Mouse (Mus musculus) embryonic fibroblast, embryonic 13.5 days (primary cell): ENCODE data around the gene Aph1a. TPM values are rescaled to one million over a fixed set of nuclear protein-coding genes. Genes with fewer than 3 reads are reported as not detected.

Experiments
- H3K27ac ChIP-seq: 2 replicates; pipeline ENCODE4 v1.5.1; 2012; ENCODE audit warnings: low read length, control low read depth, inconsistent platforms; ENCODE audit not compliant: insufficient read depth
- H3K4me1 ChIP-seq: 2 replicates; pipeline ENCODE4 v1.6.1; 2011; ENCODE audit warnings: low read length; ENCODE audit not compliant: control insufficient read depth, insufficient read depth
- H3K4me3 ChIP-seq: 2 replicates; pipeline ENCODE4 v1.5.1; 2011; ENCODE audit warnings: mild to moderate bottlenecking, control low read depth, low read length; ENCODE audit not compliant: insufficient read depth
- CTCF ChIP-seq: IDR thresholded peaks from 2 replicates; pipeline ENCODE4 v1.5.1; 2011; ENCODE audit warnings: mild to moderate bottlenecking, control low read depth, low read length, moderate library complexity, borderline replicate concordance; ENCODE audit not compliant: insufficient read depth
- POLR2A ChIP-seq: IDR thresholded peaks from 2 replicates; pipeline ENCODE4 v1.6.1; 2011; ENCODE audit warnings: low read depth, mild to moderate bottlenecking, control low read depth, low read length, moderate library complexity
- polyA plus RNA-seq: library from polyadenylated mRNA; stranded (reverse); fragments of >200 nt; gene quantifications from 2 replicates; pipeline ENCODE4 v1.2.4, GENCODE M21; 2011; ENCODE audit warnings: low read depth; ENCODE audit not compliant: missing spikeins, insufficient read length

Aph1a gene
- polyA plus RNA-seq, 1 experiment: 63.3 TPM

DNA sequence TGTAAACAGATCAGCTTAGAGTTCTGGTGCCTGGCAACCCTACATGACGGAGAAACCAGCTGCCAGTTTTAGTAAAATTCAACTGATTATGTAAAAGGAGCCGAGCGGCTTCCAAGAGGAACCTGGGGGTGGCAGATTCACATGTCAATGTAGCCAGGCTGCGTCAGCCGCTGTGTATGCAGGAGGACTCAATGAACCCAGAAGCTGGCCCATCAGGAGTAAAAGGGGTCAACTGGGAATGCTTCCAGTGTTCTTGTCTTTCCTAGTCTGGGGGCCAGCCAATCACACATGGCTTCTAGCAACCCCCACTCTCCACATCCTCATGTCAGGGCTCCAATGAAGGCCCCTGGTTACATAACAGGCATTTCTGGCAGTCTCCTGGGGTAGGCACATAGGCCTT is 28.7 kb upstream of the Aph1a start:
- TF ChIP-seq POLR2A (no peak), CTCF (no peak)
- Histone ChIP-seq H3K27ac (no peak overlapping the region), H3K4me3 (no peak overlapping the region), H3K4me1 (no peaks in the 10 kb centered on the region)

DNA sequence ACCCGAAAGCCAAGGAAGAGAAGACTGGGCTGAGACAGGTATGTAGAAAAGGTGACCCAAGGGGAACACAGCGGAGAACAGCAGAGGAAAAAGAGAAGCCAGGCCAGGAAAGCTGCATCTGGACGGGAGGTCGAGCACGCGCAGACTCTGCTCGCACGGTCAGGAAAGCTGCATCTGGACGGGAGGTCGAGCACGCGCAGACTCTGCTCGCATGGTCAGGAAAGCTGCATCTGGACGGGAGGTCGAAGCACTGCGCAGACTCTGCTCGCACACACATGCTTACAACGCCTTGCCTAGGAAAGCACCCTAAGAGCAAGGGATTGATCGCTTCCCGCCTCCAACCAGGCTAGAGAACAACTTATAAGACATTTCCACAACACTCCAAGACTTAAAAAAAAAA is 28.2 kb upstream of the Aph1a start:
- Histone ChIP-seq H3K4me1 (no peaks in the 10 kb centered on the region), H3K27ac (no peak overlapping the region), H3K4me3 (no peak overlapping the region)
- no peak for TF ChIP-seq CTCF
- no peak for TF ChIP-seq POLR2A

DNA sequence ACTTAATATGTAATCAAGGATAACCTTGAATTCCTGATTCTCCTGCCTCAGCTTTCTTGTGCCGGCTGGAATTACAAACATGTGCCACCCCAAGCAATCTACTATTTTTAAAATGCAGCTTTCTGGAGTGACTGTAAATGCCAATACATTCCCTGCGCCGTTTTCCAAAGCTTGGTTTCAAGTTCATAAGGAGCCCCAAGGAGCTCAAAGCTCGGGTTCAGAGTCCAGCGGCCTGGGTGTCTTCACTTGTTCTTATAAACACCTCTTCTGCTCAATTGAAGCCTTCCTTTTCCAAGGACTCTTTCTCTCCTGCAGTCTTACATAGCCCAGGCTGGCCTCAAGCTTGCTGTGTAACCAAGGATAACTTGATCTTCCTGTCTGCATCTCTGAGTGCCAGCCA is 27.7 kb upstream of the Aph1a start:
- Histone ChIP-seq H3K4me3 (no peak overlapping the region), H3K4me1 (no peaks in the 10 kb centered on the region), H3K27ac (no peak overlapping the region)
- TF ChIP-seq POLR2A (no peak), CTCF (no peak)

DNA sequence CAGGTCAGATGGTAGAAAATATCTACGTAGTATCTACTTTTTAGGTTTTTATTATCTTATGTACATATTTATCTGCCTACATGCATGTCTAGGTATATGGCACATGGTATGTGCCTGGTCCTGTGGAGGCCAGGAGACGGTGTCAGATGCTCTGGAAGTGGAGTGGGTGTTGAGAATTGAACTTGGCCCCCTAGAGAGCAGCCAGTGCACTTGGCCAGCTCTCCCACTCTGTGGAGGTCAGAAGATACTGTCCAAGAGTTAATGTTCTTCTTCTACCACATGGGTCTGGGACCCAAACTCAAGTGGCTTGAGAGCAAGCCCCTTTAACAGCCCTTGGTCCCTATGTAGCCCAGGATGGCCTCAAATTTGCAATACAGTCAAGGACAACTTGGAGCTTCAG is 26.4 kb upstream of the Aph1a start:
- TF ChIP-seq CTCF (no peak), POLR2A (no peak)

DNA sequence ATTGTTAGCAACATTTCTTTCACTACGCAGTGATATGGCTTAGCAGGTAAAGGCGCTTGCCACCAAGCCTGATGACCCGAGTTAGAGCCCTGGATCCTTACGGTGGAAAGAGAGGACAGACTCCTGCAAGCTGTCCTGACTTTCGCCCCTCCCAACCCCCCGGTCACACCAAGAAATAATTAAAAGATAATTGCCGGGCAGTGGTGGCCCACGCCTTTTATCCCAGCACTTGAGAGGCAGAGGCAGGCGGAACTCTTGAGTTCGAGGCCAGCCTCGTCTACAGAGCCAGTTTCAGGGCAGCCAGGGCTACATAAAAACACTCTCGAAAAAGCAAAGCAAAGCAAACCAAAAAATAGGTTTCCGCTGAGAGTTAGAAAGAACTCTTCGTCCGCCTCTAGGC is 22.8 kb upstream of the Aph1a start:
- peak overlapping the region; percentile 23 for H3K27ac ChIP-seq
- peak overlapping the region; percentile 84 for H3K4me3 ChIP-seq
- TF ChIP-seq POLR2A (no peak), CTCF (no peak)
- no peaks in the 10 kb centered on the region for H3K4me1 ChIP-seq

More for the DNA sequence above, 26.4 kb upstream of the Aph1a start:
- Histone ChIP-seq H3K4me3 (no peak overlapping the region), H3K4me1 (no peaks in the 10 kb centered on the region), H3K27ac (no peak overlapping the region)

DNA sequence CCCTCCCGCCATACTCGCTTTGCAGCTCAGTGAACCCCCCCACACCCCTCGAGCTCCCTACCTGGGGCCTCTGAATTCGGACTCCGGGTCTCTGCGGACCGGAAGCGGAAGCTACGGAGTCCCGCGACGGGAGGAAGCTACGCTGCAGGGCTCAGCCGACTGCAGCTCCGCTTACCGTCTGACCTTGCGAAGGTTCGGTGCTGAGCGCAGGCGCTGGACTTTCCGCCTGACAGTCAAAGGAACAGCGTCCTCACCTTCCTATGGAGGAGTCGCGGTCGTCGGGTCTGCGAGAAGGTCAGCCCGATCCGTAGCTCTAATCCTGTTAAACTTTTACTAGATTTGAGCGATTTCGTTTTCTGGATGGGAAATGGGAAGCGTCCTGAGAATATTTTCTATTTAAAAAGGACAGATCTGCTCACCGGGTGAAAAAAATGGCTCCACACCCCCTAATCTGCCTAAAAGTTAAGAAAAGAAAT is 22.3 kb upstream of the Aph1a start, which contains the start of gene Mrps21:
Gene Mrps21, minus strand, starts transcription at position 128 of the 476 bp plus-strand sequence.
- Histone ChIP-seq H3K27ac (peak within 1 kb of the TSS; percentile 65), H3K4me1 (no peaks in the 10 kb centered on the region), H3K4me3 (peak within 1 kb of the TSS; percentile 84)
- no peak for TF ChIP-seq CTCF
- peak; percentile 96 for TF ChIP-seq POLR2A

DNA sequence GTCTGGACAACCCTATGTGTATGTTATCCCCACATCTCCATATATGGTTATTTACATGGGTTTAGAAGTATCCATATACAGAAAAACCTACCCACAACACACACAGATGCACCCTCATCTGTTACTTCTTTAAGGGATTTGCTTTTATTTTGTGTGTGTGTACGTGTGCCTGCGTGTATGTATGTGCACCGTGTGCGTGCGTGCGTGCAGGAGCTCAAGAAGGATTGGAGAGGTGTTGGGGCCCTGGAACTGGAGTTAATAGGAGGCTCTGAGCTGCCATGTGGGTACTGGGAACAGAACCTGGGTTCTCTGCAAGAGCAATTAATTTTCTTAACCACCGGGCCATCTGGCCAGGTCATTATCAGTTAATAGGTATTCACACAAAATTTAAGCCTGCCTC is 21.7 kb upstream of the Aph1a start:
- Histone ChIP-seq H3K27ac (no peak overlapping the region), H3K4me1 (no peaks in the 10 kb centered on the region)
- no peak for TF ChIP-seq CTCF
- TF ChIP-seq POLR2A: no peak

DNA sequence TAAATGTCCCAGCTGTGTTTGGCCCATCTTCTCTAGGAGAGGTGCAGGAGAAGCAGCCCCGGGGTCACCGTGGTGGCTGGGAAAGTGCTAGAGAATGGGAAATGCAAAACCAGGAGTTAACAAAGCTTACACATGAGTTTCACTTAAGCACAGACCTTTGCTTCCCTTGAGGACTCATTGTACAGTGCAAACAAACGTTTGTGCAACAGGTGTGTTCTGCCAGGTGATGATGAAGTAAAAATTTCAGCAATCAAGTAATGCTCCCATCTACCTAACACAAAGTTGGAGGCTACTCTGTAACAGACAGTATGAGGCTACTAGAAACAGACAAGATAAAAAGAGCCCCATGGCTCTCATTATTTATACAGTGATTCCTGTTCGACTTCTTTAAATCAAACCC is 14.7 kb upstream of the Aph1a start:
- no peak overlapping the region for H3K27ac ChIP-seq
- no peaks in the 10 kb centered on the region for H3K4me1 ChIP-seq
- no peak for TF ChIP-seq CTCF
- no peak for TF ChIP-seq POLR2A
- H3K4me3 ChIP-seq: no peak overlapping the region

More for the DNA sequence above, 21.7 kb upstream of the Aph1a start:
- H3K4me3 ChIP-seq: peak overlapping the region; percentile 66

DNA sequence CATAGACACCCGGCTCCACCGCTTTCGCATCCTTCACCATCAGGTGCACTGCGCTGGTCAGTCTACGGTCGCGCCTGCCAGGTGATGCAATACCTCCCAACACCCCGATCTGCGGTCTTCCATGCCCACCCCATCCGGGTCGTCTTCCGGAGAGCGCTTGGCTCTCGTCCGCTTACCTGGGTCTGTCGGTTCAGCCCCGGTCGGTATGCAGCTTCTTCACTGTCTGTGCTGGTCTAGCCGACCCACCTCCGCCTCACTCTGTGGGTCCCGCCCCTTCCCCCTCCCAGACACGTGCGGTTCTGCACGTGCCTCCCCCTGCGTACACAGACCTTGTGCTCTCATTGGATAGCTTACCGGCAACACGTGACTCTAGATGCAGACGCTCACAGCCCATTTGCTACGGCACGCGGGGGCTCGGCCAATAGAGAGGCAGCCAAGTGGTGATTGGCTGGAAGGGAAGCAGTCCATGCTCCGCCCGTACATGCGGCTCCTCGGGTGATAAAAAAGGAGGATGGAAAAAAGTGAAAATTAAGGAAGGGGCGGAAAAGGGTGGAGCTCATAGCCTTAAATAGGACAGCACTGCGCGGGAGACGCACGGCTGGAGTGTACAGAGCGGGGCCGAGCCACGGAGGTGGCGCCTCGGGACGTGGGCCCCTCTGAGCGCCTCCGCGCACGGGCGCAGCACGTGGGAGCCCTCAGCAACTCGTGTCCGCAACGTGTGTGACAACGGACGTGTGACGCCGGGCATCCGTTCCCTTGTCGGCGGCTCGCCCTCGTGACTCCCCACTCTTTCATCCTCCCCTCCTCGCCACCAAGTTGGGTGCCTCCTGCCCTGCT is 11.6 kb upstream of the Aph1a start, which contains the start of gene Ciart:
Gene Ciart, minus strand, starts transcription at position 273 of the 837 bp plus-strand sequence.
- TF ChIP-seq CTCF: no peak
- TF ChIP-seq POLR2A: peak; percentile 73
- H3K27ac ChIP-seq: no peak within 1 kb of the TSS

DNA sequence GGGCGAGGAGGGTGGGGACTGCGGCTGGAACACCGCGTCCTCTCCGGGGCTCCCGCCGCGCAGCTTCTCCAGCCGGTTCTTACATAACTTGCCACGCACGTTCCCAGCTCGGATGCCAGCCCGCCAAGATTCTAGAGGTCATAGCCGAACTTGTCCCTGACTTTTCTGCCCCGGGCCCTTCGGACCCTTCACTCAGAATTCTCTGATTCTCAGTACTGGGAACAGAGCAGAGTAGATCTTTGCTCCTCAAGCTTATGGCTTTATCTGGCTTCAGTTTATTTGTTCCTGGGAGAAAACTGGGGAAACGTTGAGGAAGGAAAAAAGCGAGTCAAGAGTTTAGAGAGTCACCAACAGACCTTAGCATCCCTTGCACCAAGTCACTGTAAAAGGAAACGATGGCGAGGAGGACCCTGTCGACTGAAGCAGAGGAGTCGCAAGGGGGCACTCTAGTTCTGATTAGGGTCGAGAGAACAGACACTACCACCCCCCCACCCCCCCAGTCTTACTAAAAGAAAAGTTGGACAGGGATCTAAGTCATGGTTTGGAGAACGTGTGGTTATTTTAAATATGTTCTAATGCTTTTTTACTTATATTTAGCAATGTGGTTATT is 10.8 kb upstream of the Aph1a start:
- Histone ChIP-seq H3K4me1 (no peaks in the 10 kb centered on the region), H3K4me3 (peak overlapping the region; percentile 44), H3K27ac (no peak overlapping the region)
- TF ChIP-seq CTCF (peak; percentile 45; the same call in 1 of the 2 replicates), POLR2A (no peak)

More for the DNA sequence above, 11.6 kb upstream of the Aph1a start, which contains the start of gene Ciart:
- Histone ChIP-seq H3K4me1 (no peaks in the 10 kb centered on the region), H3K4me3 (peak within 1 kb of the TSS; percentile 69)
